Mouse (Mus musculus): ENCODE results near the gene 4930507D05Rik. TPM values are rescaled to one million over a fixed set of nuclear protein-coding genes. Genes with fewer than 3 reads are reported as not detected.
"Not testable (repeated sequence)": the region's sequence is repeated elsewhere in the genome, so short reads cannot be mapped to it uniquely, and the experiment has no call there.

The 4930507D05Rik gene
- polyA plus RNA-seq, 1 experiment from 2014 or later: 0.95 TPM

DNA sequence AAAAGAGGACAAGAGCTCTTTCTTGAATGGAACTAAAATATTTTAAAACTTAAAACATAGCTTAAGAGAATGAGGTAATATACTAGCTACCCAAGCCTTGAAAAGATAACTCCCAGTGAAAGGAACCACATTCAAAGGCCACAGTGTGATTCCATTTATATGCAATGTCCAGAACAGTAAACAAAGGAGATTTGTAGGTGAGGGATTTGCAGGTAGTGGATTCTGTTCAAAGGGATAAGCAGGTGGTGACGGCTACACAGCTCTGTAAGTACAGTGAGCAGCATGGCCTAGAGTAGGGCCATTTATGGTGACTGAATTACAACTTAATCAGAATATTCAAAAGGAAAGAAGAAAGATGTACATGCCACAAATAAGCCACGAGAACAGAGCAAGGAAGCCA, 27.7 kb downstream of the 4930507D05Rik start:
- no peak for DNase-seq (ENCODE audit: low spot score)

DNA sequence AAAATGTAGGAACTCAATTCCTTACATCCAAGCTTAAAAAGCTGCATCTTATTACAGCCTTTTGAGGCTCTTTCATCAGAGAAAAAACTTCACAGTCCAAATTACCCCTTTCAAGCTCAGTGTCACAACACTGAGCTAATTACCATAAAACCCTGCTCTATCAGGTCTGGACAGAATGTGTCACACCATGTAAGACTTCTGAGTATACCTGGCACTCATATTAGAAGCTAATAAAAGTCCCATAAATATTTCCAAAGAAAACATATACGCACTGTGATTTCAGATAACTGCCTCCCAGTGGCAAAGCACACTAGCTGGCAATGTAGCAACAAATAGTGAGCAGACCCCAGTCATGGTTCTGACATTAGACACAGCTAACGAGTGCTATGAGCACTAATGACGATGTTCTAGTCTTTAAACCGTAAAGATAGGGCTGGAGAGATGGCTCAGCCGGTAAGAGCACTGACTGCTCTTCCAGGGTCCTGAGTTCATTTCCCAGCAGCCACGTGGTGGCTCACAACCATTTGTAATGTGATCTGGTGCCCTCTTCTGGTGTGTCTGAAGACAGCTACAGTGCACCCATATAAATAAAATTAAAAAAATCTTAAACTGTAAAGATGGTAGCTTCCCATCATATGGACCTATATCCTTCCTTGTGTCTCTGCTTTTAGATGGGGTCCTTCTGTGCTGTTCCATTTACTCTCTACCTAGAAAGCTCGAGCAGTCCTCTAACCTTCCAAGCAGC, 32.0 kb downstream of the 4930507D05Rik start:
- DNase-seq (ENCODE audit: low spot score): no peak

DNA sequence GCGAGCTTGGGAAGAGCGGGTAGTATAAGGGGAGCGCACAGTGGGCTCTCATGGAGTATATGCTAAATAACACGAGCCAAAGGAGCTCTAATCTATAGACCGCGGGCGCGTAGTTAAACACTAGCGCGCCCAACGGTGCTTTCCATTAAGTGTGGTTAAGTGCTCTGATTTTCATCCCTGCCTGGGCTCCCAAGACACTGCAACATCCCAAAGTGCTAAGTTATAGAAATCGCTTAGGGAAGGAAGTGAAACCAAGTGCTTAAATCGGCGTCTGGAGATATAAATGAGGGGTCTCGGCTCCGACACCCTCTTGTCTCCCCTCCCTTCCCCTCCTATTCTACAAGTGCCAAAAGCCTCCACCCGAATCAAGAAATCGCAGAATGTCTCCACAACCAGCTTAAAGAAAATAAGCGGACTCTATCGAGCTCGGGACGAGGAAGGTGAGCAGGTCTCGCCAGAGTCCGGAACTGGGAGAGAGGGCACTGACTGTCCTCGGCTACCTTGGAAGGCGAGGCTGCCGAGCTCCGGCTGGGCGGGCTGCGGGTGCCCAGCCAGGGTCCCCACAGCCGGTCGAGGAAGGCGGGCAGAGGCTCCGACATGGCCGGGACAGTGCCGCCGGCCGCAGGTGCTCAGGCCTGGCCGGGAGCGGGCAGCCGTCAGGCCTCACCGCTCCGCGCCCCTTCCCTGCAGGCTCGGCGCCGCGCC, 36.7 kb downstream of the 4930507D05Rik start:
- no peak for DNase-seq (ENCODE audit: low spot score)

DNA sequence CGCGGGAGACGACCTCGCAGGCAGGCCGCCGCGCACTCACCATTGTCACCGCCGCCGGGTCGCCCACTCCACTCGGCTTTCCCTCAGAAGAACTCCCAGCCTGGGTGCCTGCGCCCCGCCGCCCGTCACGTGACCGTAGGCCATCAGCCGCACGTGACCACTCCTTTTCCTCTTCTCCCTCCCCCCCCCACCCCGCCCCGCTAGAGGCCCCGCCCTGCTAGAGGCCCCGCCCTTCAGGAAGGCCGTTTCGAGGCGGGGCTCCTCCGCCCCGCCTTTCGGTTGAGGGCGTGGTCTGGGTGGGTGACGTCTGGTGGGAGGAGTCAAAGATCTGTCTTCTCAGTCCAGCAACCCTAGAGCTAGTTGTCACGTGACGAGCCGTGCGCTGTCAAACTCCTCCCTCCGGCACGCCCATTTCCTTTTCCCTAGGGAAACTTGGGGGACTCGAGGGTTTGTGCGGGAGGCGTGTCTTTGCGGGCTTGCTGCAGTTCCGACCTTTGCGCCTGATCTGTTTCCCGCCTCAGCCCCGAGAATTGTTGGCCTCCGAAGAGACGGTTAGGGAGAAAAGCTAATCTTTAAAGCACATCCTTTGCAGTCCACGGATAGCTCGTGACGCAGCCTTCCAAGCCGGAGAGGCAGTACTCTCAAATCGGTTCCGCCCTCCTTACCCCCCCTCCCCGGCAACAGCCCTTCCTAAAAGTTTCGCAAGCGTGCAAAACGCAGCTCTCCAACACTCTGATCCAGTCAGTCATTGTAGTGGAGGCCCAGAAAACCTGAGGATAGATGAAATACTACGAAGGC, 37.5 kb downstream of the 4930507D05Rik start, which contains the start of gene Vps26a:
Gene Vps26a (minus strand): TSS at position 188 of the 798 bp plus-strand sequence.
- peak; percentile 97 for DNase-seq (ENCODE audit: low spot score)

DNA sequence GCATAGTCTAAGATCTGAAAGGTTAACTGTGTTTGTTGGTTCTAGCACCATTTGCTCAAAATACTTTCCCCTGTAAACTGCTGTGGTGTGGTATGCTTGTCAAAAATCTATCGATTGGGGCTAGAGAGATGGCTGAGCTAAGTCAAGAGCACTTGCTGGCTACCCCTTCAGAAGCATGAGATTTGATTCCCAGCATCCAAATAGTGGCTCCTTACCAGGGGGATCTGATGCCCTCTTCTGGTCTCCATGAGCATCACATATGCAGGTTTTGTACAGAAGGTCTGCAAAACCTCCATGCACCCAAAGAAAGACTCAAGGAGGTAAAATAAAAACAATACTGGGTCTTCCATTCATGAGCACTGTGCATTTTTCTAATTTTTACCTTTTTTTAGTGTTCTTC, 39.0 kb downstream of the 4930507D05Rik start:
- DNase-seq (ENCODE audit: low spot score): peak; percentile 46

DNA sequence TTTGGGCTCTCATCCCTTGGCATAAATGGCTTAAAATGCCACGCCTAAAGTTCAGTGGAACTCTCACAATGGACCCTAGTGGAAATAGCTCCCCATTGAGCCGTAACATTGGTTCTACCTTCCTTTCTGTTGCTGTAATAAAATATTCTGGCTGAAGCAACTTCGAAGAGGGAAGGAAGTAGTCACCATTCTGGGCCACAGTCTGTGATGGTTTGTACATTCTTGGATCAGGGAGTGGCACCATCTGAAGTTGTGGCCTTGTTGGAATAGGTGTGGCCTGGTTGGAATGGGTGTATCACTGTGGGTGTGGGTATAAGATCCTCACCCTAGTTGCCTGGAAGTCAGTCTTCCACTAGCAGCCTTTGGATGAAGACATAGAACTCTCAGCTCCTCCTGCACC, 42.4 kb downstream of the 4930507D05Rik start:
- DNase-seq (ENCODE audit: low spot score): not testable (repeated sequence)

DNA sequence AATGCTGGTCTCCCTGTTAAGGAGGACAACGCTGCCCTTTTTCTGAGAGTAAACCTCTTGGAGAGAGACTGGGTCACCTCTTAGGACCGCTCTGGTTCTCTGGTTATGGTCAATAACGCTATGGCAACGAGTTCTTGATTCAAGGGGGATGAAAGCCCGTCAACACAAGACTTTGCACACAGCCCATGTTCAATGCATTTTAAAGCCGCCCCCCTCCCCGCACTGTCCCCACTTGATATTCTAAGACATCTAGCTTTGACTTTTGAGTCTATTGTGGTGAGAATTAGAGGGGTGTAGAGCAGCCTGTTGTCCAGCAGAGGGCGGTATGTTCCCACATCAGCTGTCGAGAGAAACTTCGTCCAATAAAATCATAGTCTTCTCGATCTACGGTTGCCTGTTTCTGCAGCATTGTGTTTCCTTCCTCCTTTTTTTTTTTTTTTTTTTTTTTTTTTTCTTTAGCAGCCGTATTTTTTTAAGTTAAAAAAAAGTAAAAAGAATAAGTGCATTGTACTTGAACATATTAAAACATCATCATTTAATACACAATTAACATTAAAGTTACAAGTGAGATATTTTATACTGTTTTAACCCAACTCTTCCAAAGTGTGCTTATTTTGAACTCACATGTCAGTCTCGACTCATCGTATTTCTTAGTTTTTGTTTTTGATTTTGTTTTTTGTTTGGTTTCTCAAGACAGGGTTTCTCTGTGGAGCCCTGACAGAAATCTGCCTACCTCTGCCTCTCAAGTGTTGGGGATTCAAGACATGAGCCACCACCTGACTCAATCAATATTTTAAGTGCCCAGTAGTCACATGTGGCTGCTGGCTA, 51.0 kb downstream of the 4930507D05Rik start:
- peak; percentile 87 for DNase-seq (ENCODE audit: low spot score)

Other genes with a start within 250 kb of the 4930507D05Rik start
- gene Tspan15, start 218.2 kb upstream of the 4930507D05Rik start, polyA plus RNA-seq (2015; fragmentation: Nextera tagmentation; extraction: Ambion mirVana): 3.7 and 4.5 TPM in 2 replicates
- 0.05 and 0.06 TPM in 2 replicates for gene Tacr2, start 197.1 kb upstream of the 4930507D05Rik start, polyA plus RNA-seq (2015; fragmentation: Nextera tagmentation; extraction: Ambion mirVana)
- gene Hk1, start 69.6 kb upstream of the 4930507D05Rik start, polyA plus RNA-seq (2015; fragmentation: Nextera tagmentation; extraction: Ambion mirVana): 37.2 and 37.4 TPM in 2 replicates
- gene Hkdc1, start 27.0 kb upstream of the 4930507D05Rik start, polyA plus RNA-seq (2015; fragmentation: Nextera tagmentation; extraction: Ambion mirVana): 0.12 and 0.13 TPM in 2 replicates
- gene Supv3l1, start 249 bp downstream of the 4930507D05Rik start, polyA plus RNA-seq (2015; fragmentation: Nextera tagmentation; extraction: Ambion mirVana): 20.7 and 21.6 TPM in 2 replicates
- 63.8 and 67.8 TPM in 2 replicates for gene Vps26a, start 37.3 kb downstream of the 4930507D05Rik start, polyA plus RNA-seq (2015; fragmentation: Nextera tagmentation; extraction: Ambion mirVana)
- 306 and 319 TPM in 2 replicates for gene Srgn, start 78.0 kb downstream of the 4930507D05Rik start, polyA plus RNA-seq (2015; fragmentation: Nextera tagmentation; extraction: Ambion mirVana)
- gene Kif1bp, start 129.0 kb downstream of the 4930507D05Rik start, polyA plus RNA-seq (2015; fragmentation: Nextera tagmentation; extraction: Ambion mirVana): 24.2 and 26.5 TPM in 2 replicates
- 29.8 and 29.9 TPM in 2 replicates for gene Ddx21, start 152.8 kb downstream of the 4930507D05Rik start, polyA plus RNA-seq (2015; fragmentation: Nextera tagmentation; extraction: Ambion mirVana)
- 95.0 and 108 TPM in 2 replicates for gene Ddx50, start 201.7 kb downstream of the 4930507D05Rik start, polyA plus RNA-seq (2015; fragmentation: Nextera tagmentation; extraction: Ambion mirVana)

Measured in thymus, postnatal 0 days (tissue).